Mouse (Mus musculus) forebrain, embryonic 10.5 days (tissue): Measurements from ENCODE around the gene Slc23a2. TPM values are rescaled to one million over a fixed set of nuclear protein-coding genes. Genes with fewer than 3 reads are reported as not detected.

Experiments used
- DNase-seq: peaks from one replicate; pipeline ENCODE4 v3.0.0-alpha.2; 2017; ENCODE audit warnings: low spot score; ENCODE audit errors: extremely low spot score
- H3K27ac ChIP-seq: fragments of 300-500 bp; sonication (generic); 2 replicates; pipeline ENCODE4 v1.5.1; 2016; ENCODE audit warnings: mild to moderate bottlenecking
- H3K27me3 ChIP-seq: fragments of 300-500 bp; sonication (generic); 2 replicates; pipeline ENCODE4 v1.6.1; 2016; ENCODE audit warnings: mild to moderate bottlenecking; ENCODE audit not compliant: poor library complexity, severe bottlenecking
- H3K36me3 ChIP-seq: fragments of 300-500 bp; sonication (generic); replicated peaks from 2 replicates; pipeline ENCODE4 v1.6.1; 2016; ENCODE audit warnings: mild to moderate bottlenecking, moderate library complexity
- H3K4me1 ChIP-seq: fragments of 300-500 bp; sonication (generic); 2 replicates; pipeline ENCODE4 v1.6.1; 2016
- H3K4me3 ChIP-seq: fragments of 300-500 bp; sonication (generic); 2 replicates; pipeline ENCODE4 v1.5.1; 2016; ENCODE audit warnings: mild to moderate bottlenecking, moderate library complexity
- H3K9me3 ChIP-seq: fragments of 300-500 bp; sonication (generic); 2 replicates; pipeline ENCODE4 v1.6.1; 2016; ENCODE audit warnings: mild to moderate bottlenecking, moderate library complexity
- WGBS: fragments of 180-500 bp; shearing (Covaris S2); methylation state at CpG from one replicate; pipeline ENCODE4 v1.1.7; 2016; 5-methylcytosine and 5-hydroxymethylcytosine counted together
- polyA plus RNA-seq: library from polyadenylated mRNA; unstranded; fragments of >200 nt; fragmentation: Nextera tagmentation; extraction: Ambion mirVana; gene quantifications from 2 replicates; pipeline ENCODE4 v1.2.1, GENCODE M21; 2016

The Slc23a2 gene
- polyA plus RNA-seq, 1 experiment from 2014 or later = 12.6 TPM

GRCm38 (mm10) chr2:132127904-132128303, 17.0 kb downstream of the Slc23a2 start:
- Histone ChIP-seq H3K4me1 (peaks cover 21% of the 10 kb centered on the region), H3K9me3 (no peaks in the 10 kb centered on the region), H3K36me3 (no peaks in the 10 kb centered on the region), H3K4me3 (no peak overlapping the region), H3K27me3 (no peaks in the 10 kb centered on the region), H3K27ac (no peak overlapping the region)
- WGBS = 67% methylated on average over 10 of the region's 10 CpGs
- no peak for DNase-seq

- H3K27ac ChIP-seq = no peak overlapping the region
- no peak for DNase-seq
- H3K27me3 ChIP-seq = no peaks in the 10 kb centered on the region
- H3K9me3 ChIP-seq = no peaks in the 10 kb centered on the region
- H3K4me1 ChIP-seq = peaks cover 17% of the 10 kb centered on the region
- 93% methylated on average over 1 of the region's 1 CpGs for WGBS
- H3K4me3 ChIP-seq = no peak overlapping the region
- no peaks in the 10 kb centered on the region for H3K36me3 ChIP-seq
These were observed 18.6 kb downstream of the Slc23a2 start for GRCm38 (mm10) chr2:132126292-132126691.

- 73% methylated on average over 4 of the region's 4 CpGs for WGBS
- H3K4me1 ChIP-seq = peaks cover 10% of the 10 kb centered on the region
- no peak for DNase-seq
- no peaks in the 10 kb centered on the region for H3K27me3 ChIP-seq
- H3K27ac ChIP-seq = no peak overlapping the region
- H3K4me3 ChIP-seq = no peak overlapping the region
- no peaks in the 10 kb centered on the region for H3K36me3 ChIP-seq
- no peaks in the 10 kb centered on the region for H3K9me3 ChIP-seq
These were observed 21.8 kb downstream of the Slc23a2 start for GRCm38 (mm10) chr2:132123063-132123462.

GRCm38 (mm10) chr2:132121050-132121449, 23.9 kb downstream of the Slc23a2 start:
- 90% methylated on average over 3 of the region's 3 CpGs for WGBS
- Histone ChIP-seq H3K27me3 (no peaks in the 10 kb centered on the region), H3K27ac (no peak overlapping the region), H3K9me3 (no peaks in the 10 kb centered on the region), H3K4me1 (peaks cover 10% of the 10 kb centered on the region), H3K4me3 (no peak overlapping the region), H3K36me3 (no peaks in the 10 kb centered on the region)
- DNase-seq = no peak

- peaks cover 14% of the 10 kb centered on the region for H3K4me1 ChIP-seq
- WGBS = 95% methylated on average over 1 of the region's 1 CpGs
- no peak overlapping the region for H3K27ac ChIP-seq
- no peaks in the 10 kb centered on the region for H3K36me3 ChIP-seq
- no peak overlapping the region for H3K4me3 ChIP-seq
- no peak for DNase-seq
- H3K9me3 ChIP-seq = no peaks in the 10 kb centered on the region
- H3K27me3 ChIP-seq = no peaks in the 10 kb centered on the region
These were observed 26.3 kb downstream of the Slc23a2 start for GRCm38 (mm10) chr2:132118646-132119045.

GRCm38 (mm10) chr2:132115936-132116335, 29.0 kb downstream of the Slc23a2 start:
- Histone ChIP-seq H3K36me3 (no peaks in the 10 kb centered on the region), H3K27me3 (no peaks in the 10 kb centered on the region), H3K9me3 (no peaks in the 10 kb centered on the region), H3K27ac (no peak overlapping the region), H3K4me3 (no peak overlapping the region), H3K4me1 (peaks cover 4% of the 10 kb centered on the region; the same call in 1 of the 2 replicates)
- DNase-seq = no peak
- WGBS = 90% methylated on average over 5 of the region's 5 CpGs

GRCm38 (mm10) chr2:132115344-132115743, 29.6 kb downstream of the Slc23a2 start:
- Histone ChIP-seq H3K27ac (no peak overlapping the region), H3K27me3 (no peaks in the 10 kb centered on the region), H3K36me3 (no peaks in the 10 kb centered on the region), H3K9me3 (no peaks in the 10 kb centered on the region), H3K4me1 (peaks cover 4% of the 10 kb centered on the region; the same call in 1 of the 2 replicates), H3K4me3 (no peak overlapping the region)
- no peak for DNase-seq
- WGBS = 77% methylated on average over 6 of the region's 6 CpGs

GRCm38 (mm10) chr2:132113962-132114759, 30.7 kb downstream of the Slc23a2 start:
- Histone ChIP-seq H3K4me3 (no peak overlapping the region), H3K27ac (no peak overlapping the region), H3K9me3 (no peaks in the 10 kb centered on the region), H3K36me3 (no peaks in the 10 kb centered on the region), H3K27me3 (no peaks in the 10 kb centered on the region), H3K4me1 (peaks cover 4% of the 10 kb centered on the region; the same call in 1 of the 2 replicates)
- no peak for DNase-seq
- 54% methylated on average over 11 of the region's 11 CpGs for WGBS

- DNase-seq = no peak
- Histone ChIP-seq H3K4me1 (peaks cover 5% of the 10 kb centered on the region), H3K27ac (no peak overlapping the region), H3K27me3 (no peaks in the 10 kb centered on the region), H3K4me3 (no peak overlapping the region), H3K36me3 (peaks cover 7% of the 10 kb centered on the region), H3K9me3 (no peaks in the 10 kb centered on the region)
- 81% methylated on average over 4 of the region's 4 CpGs for WGBS
These were observed 32.6 kb downstream of the Slc23a2 start for GRCm38 (mm10) chr2:132112319-132112718.

GRCm38 (mm10) chr2:132111905-132112304, 33.0 kb downstream of the Slc23a2 start:
- Histone ChIP-seq H3K27me3 (no peaks in the 10 kb centered on the region), H3K9me3 (no peaks in the 10 kb centered on the region), H3K4me3 (no peak overlapping the region), H3K4me1 (peaks cover 10% of the 10 kb centered on the region), H3K36me3 (peaks cover 7% of the 10 kb centered on the region), H3K27ac (no peak overlapping the region)
- WGBS = 79% methylated on average over 2 of the region's 2 CpGs
- DNase-seq = no peak

GRCm38 (mm10) chr2:132111266-132111665, 33.6 kb downstream of the Slc23a2 start:
- Histone ChIP-seq H3K4me3 (no peak overlapping the region), H3K27ac (no peak overlapping the region), H3K27me3 (no peaks in the 10 kb centered on the region), H3K36me3 (peaks cover 7% of the 10 kb centered on the region), H3K9me3 (no peaks in the 10 kb centered on the region), H3K4me1 (peaks cover 16% of the 10 kb centered on the region)
- WGBS = 58% methylated on average over 9 of the region's 9 CpGs
- peak; percentile 30 for DNase-seq

- no peaks in the 10 kb centered on the region for H3K27me3 ChIP-seq
- no peaks in the 10 kb centered on the region for H3K9me3 ChIP-seq
- peaks cover 7% of the 10 kb centered on the region for H3K36me3 ChIP-seq
- H3K4me3 ChIP-seq = no peak overlapping the region
- no peak for DNase-seq
- H3K4me1 ChIP-seq = peaks cover 22% of the 10 kb centered on the region
- H3K27ac ChIP-seq = no peak overlapping the region
- 72% methylated on average over 3 of the region's 3 CpGs for WGBS
These were observed 34.2 kb downstream of the Slc23a2 start for GRCm38 (mm10) chr2:132110702-132111101.

GRCm38 (mm10) chr2:132108988-132109387, 35.9 kb downstream of the Slc23a2 start:
- DNase-seq = no peak
- H3K36me3 ChIP-seq = peaks cover 7% of the 10 kb centered on the region
- no peaks in the 10 kb centered on the region for H3K27me3 ChIP-seq
- H3K27ac ChIP-seq = no peak overlapping the region
- H3K4me3 ChIP-seq = no peak overlapping the region
- H3K4me1 ChIP-seq = peaks cover 18% of the 10 kb centered on the region
- WGBS = 92% methylated on average over 9 of the region's 9 CpGs
- no peaks in the 10 kb centered on the region for H3K9me3 ChIP-seq
